Mouse (Mus musculus): ENCODE measurements around the gene Rab42.

- TF ChIP-seq CTCF (IDR thresholded peaks at IDR 0.05; ENCODE audit: borderline replicate concordance, insufficient read depth, low read depth, low read length) (no peak), POLR2A (IDR thresholded peaks at IDR 0.05; ENCODE audit: borderline replicate concordance, insufficient read depth, low read length) (no peak)
These were observed 47.7 kb upstream of the Rab42 start for GRCm38 (mm10) chr4:132350854-132351253.
